Mouse (Mus musculus) adrenal gland, adult 8-10 months (tissue): ENCODE data around the gene Nav2. TPM values are rescaled to one million over a fixed set of nuclear protein-coding genes. Genes with fewer than 3 reads are reported as not detected.

Experiments
- DNase-seq: peaks from one replicate; pipeline ENCODE4 v3.0.0; 2022
- total RNA-seq, 4 experiments: library from RNA; stranded (reverse); gene quantifications; 2 replicates each; pipeline ENCODE4 v1.2.4; 2022

Gene Nav2
- total RNA-seq, 4 experiments from 2014 or later, result 5.1 to 13.7 (median 9.1) TPM

- no peak for DNase-seq
Observed at GRCm38 (mm10) chr7:49635971-49636370, 727.5 kb downstream of the Nav2 start.

DNA sequence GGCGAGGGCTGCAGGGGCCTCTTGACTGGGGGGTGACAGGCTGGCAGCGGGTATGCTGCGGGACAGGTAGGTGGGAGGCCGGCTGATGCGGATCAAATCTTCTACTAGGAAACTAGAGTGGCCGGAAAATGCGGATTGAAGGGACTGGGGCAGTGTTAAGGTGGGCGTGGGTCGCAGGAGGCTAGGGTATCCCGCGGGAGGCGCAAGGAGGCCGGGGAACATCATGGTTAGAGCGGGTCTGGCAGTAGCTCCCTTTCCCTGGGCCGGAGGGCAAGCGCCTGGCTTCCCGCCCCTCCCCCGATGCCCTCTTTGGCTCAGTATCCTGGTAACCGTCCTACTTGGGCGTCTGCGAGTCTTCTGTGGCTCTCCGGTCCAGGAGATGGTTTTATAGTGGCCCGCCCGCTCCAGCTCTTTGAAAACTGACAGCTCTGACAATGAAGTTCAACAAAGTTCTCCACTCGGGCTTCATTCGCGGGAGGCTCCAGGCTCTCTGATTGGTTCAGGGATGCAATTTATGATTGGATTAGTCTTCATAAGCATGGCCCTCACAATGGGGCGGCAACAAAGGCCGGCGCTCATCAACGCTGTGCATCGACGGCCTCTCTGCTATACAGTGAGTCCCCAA lies 728.1 kb downstream of the Nav2 start, which contains the start of gene Dbx1:
TSS of gene Dbx1 (minus strand) at position 359 of the 625 bp plus-strand sequence.
- DNase-seq, result no peak

DNA sequence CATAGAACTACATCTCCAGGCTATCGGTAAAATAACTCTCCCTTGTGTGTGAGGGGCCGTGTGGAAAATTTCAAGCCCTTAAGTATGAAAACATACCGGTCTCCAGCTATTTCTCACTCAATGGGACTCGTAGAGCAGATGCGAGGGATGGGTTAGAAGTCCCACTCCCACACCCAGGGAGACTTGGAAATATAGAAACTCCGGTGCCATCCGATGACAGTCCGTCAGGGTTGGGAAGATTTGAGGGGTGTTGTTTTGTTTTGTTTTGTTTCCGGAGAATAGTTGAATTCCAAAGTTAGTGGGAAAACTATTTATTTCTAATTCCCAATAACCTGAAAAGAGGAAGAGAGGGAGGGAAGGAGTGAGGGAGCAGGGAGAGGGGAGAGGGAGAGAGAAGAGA lies 728.8 kb downstream of the Nav2 start:
- DNase-seq, result no peak

- no peak for DNase-seq
Observed at GRCm38 (mm10) chr7:49637851-49638663, 729.5 kb downstream of the Nav2 start.

- DNase-seq, result no peak
Observed at GRCm38 (mm10) chr7:49638941-49639776, 730.6 kb downstream of the Nav2 start.

GRCm38 (mm10) chr7:49639864-49640708 lies 731.6 kb downstream of the Nav2 start:
- no peak for DNase-seq

DNA sequence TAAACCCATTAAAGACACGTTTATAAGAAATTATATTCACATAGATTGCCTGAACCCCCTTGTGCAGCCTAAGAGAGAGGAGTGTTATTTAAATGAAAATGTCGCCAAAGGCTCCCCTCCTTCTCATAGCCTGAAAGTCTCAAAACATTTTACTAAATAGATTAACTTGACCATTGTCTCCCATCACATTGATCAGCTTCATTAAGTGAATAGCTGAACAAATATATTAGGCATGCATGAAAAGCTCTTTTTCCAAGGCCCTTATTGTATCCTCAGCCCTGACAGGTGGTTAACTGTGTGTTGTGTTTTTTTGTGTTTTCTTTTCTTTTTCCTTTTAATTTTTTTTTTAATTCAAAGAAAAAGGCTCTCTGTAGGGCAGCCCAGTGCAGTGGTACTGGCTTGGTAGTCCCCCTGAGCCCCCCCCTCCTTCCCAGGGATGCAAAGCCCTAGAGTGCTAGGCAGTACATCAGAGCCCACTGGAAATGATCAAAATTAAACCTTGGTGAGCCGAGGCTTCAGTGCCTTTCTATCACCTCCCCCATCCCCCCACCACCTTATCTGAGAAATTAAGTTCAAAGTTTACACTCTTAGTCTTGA lies 732.3 kb downstream of the Nav2 start:
- DNase-seq, result no peak

Other genes starting within 250 kb of the Nav2 start
- gene Zdhhc13, start 119.7 kb upstream of the Nav2 start, total RNA-seq, result 10 to 100 TPM; 10.2 to 11.6 (median 11.0) TPM
- gene Csrp3, start 60.7 kb upstream of the Nav2 start, total RNA-seq, result not detected
- gene E2f8, start 27.1 kb upstream of the Nav2 start, total RNA-seq, result 1 to 10 TPM in 3 of 4 experiments, under 1 TPM in 1; 0.17 to 1.5 (median 1.3) TPM